Mouse (Mus musculus) kidney, adult 8-10 months (tissue): ENCODE data around the gene Brd3os.

Source experiments
- DNase-seq, 2 experiments: peaks; one replicate each; pipeline ENCODE4 v3.0.0; 2022

Brd3os gene

DNA sequence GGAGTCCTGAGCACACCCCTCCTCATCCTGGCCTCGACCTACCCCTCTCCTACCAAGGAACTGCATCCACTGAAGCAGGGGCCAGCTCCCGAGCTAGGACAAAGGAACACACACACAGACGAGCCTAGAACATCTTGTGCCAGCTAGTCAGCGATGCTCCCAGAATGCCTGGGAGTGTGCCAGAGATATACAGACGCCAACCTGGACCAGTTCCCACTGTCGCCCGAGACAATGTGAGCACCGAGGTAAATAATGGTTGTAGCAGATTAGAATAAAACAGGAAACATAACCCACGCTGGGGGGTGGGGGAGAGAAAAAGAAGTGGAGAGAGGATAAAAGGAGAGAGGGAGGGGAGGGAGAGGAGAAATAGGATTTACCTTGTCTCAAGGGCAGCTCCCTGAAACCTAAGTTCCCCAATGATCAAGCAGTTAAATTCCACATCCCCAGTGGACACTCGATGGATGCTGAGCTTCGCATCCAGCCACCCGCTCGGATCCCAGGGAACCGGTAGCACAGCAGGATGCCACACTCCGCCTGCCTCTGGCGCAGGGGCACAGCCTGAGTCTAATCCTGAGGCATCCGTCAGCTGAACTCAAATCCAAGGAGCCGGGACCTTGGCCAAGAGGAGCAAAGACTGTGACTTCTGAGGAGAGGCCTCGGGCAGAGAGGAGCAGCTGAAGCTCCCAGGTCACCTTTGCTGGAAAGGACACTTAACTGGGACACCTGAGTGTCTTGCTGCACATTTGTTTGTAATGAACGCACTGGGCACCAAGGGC, 20.6 kb upstream of the Brd3os start:
- peak; percentile 36 to 39 for DNase-seq

DNA sequence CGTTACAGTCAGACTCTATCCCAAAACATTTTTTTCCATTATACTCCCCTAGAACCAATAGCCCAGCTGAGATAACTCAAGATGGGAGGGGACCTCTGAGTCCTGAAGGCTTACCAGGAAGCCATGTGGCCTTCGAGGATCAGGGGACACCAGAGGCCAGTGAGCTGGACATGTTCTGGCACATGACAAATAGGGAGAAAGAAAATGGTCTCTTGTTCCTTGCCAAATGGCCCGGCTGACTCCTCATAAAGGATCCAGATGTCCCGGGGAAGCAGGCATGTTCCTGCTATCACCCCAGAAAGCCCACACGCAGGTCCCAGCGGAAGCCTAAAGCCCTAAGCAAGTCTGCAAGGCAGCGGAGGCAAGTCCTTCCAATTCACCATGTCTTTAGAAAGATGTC, 18.5 kb upstream of the Brd3os start:
- peak; percentile 27 to 55 for DNase-seq

DNA sequence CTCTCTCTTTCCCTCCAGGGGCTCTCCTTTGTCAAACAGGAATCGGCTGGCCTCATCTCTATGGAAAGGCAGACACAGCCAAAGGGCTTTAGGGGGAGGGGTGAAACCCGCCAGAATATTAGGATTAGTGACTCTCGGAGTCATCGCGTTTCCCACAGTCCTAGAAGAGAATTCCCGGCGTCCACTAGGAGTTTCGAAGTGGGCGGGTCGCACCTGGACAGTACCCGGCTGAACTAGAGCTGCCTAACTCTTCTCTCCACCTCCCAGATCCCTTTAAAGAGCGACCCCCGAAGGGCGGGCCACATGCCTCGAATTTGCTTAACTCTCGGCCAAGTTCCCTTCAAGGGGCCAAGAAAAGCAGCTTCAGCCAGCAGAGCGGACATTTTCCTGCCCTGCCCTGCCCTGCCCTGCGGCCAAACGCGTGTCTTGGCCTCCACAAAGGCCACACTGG, 16.9 kb upstream of the Brd3os start:
- DNase-seq = peak; percentile 29 to 34

DNA sequence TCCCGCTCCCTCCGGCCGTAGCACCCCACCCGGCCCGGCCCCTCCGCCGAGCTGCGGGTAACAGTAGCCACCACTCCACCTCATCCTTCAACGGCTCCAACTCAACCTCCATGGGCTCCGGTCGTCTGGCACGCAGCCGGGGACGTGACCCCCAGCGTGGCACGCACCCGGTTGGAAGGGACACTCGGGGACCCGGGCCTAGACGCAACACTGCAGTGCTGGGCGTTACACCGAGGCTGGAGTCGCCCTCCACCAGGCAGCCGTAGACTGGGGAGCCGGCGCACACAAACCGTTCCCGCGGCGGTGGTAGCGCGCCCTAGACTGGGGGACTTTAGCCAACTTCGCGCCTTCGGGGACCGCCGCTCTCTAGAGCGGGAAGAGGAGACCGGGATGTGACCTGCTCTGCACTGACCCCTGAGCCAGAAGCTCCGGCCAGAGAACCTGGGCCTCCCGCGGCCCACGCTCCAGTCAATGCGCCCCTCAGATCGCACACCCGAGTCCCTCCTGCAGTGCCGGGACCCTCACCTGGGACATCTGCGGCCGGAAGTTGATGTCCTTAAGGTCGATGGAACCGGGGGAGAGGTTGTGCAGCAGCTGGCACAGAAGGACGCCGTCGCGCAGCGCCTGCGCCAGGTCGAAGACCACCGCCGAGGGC, 16.2 kb upstream of the Brd3os start:
- DNase-seq = peak in 1 of 2 experiments; percentile 33

DNA sequence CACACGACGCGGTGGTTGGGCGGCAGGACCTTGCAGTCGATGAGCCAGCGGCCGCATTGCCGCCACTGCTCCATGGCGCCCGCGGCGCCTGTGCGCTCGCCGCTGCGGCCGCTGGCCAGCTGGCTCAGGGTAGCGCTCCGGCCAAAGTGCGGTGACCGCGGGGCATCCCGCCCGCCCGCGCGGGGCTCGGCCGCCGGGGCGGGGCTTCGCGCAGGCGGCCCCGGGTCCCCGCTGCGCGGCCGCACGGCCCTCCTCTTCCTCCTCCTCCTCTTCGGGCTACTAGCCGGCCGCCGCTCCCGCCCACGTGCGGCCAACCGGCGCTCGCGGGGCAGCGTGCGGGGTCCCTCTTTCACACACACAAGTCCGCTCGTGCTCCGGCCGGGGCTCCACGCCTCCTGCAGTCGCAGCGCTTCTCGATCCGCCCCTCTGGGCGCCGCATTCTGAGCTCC, 15.7 kb upstream of the Brd3os start:
- peak; percentile 76 to 80 for DNase-seq

DNA sequence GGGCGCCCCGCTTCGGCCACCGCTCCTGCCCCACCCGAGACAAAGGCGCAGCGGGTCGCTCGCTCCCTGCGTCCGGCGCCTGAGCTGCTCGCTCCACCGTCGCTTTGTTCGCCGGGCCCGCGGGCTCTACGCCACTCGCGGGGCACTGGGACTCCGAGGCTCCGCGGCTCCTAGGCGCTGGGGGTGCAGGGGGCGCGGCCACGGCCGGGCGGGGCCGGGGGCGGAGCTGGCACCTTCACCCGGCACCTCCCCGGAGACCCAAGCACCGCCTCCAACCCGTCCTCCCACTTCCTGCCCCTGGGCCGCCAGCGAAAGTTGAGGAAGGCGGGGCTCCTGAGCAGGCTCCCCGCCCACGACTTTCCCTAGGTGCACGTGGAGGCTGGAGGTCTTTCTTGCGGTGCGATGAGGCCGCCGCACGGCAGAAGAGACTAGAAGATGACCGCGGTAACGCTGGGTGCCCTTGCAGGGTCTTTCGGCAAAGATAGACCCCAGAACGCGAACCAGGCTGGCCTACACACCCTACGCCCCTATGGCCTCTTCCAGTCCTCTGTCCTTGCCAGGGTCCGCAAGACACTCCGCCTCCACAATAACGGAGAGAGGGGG, 15.2 kb upstream of the Brd3os start, which contains the start of gene Vav2:
Vav2 (minus strand) TSS at position 179 of the 603 bp plus-strand sequence.
- DNase-seq = peak; percentile 93

DNA sequence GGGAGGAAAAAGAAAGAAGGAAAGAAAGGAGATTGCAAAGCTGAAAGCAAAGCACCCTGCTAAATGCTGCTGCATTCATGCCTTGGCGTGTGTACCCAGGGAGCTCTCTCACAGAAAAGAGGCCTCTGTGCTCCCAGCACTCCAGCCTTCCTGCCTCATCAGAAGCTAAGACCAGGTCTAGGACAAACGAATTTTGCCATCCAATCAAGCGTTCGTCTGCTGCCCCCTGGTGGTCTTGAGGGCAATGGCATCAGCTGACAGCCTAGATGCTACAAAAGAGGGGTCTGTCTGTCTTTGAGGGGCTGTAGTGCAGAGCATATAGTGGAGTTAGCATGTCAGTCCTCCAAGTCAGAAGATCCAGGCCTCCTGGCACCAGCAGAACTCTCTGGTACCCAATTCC, 14.1 kb upstream of the Brd3os start:
- peak; percentile 67 to 87 for DNase-seq

DNA sequence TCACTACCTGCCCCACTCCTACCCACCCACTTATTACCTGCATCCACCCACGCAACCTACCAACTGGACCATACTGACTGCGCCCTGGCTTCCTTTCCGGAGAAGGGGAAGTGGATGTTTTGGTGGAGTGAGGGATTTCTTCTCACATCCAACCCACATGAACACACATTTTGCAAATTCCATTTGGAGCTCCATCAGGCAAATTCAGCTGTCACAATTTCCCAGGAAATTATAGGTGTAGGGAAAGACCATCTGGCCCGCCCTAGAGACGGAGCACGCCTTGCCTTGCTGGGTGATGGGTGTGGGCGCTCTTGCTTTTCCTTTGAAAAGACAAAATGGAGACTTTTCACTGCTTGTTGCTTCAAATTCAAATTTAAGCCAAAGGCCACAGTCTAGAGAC, 11.5 kb upstream of the Brd3os start:
- DNase-seq = no peak

DNA sequence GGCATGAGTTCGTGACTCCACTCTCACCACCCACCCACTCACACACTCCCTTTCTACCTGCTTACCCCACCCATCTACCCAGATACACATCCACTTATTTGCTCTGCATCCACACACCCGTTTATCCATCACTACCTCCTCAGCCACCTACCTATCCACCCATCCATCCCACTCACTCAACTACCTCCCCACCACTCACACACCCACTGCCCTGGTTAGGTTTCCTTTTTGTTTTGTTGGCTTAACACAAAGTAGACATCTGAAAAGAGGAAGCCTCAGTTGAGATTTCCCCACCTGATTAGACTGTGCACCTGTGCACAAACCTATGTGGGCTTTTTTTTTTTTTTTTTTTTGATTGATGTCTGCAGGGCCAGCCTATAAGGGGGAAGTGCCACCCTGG, 9.5 kb upstream of the Brd3os start:
- no peak for DNase-seq

DNA sequence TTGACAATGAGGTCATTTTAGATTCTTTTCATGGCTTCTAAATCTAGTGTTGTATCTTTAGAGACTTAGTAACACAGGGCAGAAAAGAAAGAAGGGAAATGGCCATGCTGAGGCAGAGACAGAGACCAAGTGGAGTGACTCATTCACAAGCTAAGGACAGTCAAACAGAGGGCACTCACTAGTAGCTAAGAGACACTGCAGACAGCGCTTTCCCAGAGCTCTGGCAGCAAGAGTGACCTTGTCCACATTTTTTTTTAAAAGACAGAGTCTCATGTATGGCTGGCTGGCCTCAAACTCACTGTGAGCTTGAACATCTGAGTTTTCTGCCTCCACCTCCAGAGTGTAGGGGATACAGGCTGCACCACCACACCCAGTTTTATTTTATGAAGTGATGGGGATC, 4.2 kb upstream of the Brd3os start:
- DNase-seq = no peak

DNA sequence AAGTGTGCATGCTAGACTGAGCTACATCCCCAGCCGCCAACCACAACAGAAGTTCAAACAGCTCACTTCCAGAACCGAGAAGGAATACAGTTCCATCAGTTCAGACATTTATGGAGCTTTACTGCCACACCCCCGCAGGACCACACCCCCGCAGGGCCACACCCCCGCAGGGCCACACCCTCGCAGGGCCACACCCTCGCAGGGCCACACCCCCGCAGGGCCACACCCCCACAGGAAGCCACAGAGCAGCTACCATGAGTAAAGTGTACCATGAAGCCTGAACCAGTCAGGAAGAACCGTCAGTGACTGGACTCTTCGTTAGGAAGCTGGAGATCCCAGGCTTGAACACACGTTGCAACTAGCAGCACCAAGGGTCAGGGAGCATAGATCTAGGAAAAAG, 3.8 kb upstream of the Brd3os start:
- DNase-seq = no peak

DNA sequence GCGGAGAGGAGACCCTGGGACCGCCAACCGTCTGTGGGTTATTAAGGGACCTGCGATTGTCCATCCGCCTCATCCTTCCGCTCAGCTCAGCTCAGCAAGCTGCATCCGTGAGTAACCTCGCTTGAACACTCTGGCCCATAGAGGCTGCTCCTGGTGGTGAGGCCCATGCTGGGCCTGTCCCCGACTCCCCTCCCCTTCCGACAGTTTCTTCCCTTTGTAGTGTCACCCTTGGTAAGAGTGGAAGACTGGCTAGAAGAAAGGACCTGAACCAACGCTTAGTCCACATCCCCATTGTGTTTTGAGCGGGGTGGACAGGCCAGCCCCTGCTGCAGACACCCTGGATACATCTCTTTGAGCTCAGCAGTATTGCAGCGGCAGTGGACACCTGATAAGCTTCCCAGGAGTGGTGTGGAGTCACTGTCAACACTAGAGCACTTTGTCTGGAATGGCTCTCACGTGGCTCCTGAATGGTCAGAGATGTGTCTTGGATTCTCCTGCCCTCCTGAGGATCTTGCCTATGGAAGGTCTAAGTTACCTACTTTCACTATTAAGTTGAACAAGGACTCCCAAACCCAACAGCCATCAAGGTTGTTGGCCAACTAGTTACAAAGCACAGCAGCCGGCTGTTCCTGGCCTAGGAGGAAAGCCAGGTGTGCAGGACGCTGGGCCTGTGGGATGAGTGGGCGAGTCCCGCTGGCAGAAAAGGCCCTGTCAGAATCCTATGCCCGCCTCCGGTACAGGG, 755 bp downstream of the Brd3os start:
- no peak for DNase-seq

DNA sequence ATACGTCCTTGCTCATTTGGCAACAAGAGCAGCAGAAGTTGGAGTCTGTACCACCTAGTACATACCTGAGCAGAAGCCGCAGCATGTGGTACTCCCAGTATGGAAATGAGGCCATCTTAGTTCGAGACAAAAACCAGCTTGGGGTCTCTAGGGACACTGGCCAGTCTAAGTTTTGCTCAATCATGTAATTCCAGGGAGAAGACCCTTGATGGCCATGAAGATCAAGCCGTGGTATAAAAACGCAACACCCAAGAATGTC, 1.3 kb downstream of the Brd3os start:
- no peak for DNase-seq

DNA sequence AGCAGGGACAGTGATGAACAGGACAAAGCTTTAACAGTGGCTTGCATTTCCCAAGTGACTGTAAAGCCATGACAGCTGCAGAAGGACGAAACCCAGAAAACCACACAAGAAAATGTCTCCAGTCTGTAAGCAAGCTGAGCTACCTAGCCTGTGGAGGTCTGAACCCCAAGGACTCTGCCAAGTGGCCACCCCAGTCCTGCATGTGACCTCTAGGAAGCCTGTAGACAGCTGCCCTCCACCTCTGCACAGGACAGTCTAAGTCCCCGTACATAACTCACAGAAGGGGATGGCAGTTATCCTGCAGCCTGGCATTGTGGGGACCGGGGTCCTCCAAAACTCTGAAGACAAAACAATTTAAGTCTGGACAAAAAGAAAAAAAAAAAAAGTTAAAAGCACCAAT, 3.8 kb downstream of the Brd3os start:
- no peak for DNase-seq

DNA sequence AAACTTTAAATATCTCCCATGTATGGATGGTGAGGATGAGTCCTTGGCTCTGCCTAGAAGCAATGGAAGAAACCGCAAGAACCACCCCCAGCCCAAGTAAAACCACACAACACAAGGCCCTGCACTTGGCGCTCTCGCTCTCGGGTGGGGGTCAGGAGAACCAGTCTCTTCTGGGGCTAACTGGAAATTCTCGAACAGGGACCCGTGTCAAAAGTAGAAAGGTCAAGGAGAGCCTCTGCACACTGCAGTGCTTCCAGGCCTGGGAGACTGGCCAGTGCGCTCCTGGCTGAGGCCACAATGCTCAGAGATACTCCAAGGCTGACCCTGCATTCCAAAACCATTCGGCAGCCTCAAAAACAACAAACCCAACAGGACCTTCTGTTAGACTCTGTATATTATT, 4.7 kb downstream of the Brd3os start:
- no peak for DNase-seq

DNA sequence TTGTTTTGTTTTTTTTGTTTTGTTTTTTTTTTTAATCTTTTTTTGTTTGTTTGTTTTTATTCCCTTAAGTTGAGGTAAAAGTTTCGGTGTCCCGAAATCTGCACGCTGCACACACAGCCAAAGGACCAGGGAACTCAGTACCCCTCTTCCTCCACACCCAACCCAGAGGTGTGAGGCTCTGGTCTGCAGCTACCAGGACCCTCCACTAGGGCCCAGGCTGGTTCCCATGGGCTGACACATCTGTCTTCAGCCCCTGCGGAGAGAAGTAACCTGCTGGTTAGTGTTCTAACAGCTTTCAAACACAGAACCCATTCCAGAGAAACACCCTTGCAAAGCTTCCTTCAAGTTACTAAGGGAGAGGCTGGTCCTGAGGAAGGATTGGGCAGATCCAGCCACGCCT, 5.7 kb downstream of the Brd3os start:
- no peak for DNase-seq

DNA sequence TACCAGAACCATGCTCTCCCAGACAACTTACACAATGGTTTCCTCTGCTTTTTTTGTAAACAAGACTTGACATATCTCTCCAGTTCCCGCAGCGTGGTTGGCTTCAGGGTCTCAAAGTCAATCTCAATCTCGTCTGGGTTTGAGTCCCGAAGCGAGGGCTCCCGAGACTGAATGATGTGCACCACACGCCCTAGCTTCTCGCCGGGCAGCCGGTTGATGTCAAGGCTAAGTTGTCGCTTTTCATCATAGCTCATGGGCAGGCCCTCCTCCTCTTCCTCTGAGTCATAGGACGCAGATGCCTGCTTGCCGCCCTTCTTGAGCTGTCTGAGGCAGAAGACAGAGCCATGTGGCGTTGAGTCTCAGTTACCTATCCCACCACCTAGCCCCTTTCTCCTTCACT, 8.1 kb downstream of the Brd3os start:
- DNase-seq = no peak

DNA sequence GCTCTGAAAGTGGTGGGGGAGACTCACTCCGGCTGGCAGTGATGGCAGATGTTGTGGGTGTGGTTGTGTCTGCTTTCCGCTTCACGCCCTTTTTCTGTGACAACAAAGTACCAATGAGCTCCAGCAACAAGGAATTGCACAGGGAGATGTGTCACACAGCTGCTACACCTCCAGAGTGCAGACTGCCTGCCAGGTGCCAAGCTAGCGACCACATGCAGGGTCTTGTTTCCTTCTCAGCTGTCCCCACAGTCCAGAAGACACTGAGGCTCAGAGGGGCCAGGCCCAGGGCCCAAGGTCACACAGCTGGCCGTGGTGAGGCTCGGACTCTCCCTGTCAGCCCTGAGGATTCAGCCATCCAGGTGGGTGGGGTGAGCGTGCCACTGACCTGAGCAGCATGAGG, 17.6 kb downstream of the Brd3os start:
- DNase-seq = no peak

DNA sequence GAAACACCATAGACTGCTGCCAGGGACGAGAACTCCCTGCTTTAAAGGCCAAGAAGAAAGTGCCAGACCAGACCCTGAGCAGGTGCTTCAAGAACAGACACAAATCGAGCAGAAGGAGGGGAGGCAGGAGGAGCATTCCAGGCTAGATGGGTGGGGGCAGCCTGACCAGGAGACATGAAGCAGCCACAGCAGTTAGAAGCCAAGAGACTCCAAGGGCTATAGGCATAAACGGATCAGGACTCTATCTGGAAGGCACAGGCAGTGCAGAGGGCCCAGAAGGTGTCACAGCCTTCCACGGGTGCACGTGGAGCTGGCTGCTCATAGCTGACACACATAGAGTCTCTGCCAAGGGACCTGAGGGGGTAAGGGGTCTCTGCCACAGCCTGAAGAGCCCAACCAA, 18.0 kb downstream of the Brd3os start:
- DNase-seq = no peak

DNA sequence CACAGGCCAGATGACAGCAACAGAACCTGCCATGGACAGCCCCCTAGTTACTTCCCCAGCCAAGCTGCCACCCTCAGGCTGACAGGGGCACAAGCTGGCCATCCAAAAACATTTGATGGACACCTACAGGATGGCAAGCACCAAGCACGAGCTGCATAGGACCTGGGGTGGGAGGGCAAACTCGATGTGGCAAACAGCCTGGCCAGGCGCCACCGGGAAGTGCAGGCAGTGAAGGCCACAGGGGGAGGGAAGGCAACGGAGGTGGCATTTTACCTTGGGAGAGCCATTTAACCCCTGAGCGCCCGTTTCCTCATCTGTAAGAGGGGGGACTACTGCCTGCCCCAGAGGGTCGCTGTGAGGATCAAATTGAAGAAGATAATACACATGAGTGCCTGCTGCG, 18.5 kb downstream of the Brd3os start:
- DNase-seq = no peak

DNA sequence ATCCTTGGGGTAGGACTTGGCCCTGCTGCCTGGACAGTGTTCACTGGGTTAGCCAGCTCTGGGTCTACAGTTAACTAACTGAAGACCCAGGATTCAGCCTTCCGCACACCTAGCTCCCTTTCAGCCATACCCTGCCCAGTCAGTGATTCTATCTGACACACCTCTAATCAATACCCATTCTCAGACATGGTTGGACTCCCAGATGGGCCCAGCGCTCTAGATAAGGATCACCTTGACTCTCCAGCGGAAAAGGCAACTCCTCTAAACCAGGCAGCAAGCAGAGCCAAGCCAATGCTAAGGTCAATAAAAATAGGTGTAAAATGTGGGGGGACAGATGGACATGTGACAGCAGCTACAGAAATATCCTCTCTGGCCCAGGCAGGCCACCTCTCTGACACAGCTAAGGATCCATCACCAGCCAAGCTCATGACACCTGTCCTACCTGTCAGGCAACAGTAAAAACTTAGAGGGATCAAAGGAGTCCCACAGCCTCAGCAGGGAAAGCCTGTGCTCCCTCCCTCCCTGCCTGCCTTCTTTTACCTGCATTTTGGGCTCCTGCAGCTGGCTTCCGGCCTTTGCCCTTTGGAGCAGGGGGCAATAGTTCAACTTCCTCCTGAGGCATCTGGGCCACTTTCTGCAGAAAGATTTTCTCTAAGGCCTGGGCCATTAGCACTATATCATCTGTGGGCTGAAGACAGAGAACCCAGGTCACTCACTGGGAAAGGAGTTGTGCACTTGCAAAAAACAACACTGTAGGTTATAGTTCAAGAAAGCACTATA, 19.9 kb downstream of the Brd3os start:
- DNase-seq = peak; percentile 87 to 94

DNA sequence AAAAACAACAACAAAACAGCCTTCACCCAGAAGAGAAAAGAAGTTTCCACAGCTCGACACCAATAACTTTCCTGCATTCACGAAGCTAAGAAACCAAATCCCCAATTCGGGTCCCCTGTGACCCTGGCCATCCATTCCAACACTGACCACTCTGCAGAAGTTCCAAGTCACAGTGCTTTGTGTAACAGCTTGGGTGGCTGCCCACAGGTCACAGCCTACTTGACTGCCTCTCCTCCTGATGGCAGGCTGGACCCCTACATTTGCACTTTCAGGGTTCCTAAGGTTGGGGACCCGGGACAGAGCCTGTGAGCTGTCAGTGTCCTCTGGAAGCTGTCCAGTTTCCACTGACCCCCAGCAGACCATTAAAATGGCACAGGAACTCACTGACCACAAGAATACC, 20.8 kb downstream of the Brd3os start:
- no peak for DNase-seq
